Mouse (Mus musculus): ENCODE measurements around the gene Peli1. TPM values are rescaled to one million over a fixed set of nuclear protein-coding genes. Genes with fewer than 3 reads are reported as not detected.

Gene Peli1
- 311 TPM for total RNA-seq (2023)

GRCm38 (mm10) chr11:21091067-21091427 is at the start of gene Peli1:
Gene Peli1, plus strand, starts transcription at chr11:21091291.

Other genes with a start within 250 kb of the Peli1 start
- gene Vps54, start 148.0 kb downstream of the Peli1 start, total RNA-seq (2023) = 79.5 TPM